Mouse (Mus musculus) hindbrain, embryonic 14.5 days (tissue): ENCODE measurements around the gene Epx. TPM values are rescaled to one million over a fixed set of nuclear protein-coding genes. Genes with fewer than 3 reads are reported as not detected.

Source experiments
- ATAC-seq: fragments of 200-750 bp; cut with Nextera tagmentation; 2 replicates; pipeline ENCODE4 v1.8.0; 2017; ENCODE audit warnings: moderate number of reproducible peaks, mild to moderate bottlenecking, moderate TSS enrichment, moderate library complexity; ENCODE audit not compliant: low FRiP score
- DNase-seq: peaks from one replicate; pipeline ENCODE4 v3.0.0-alpha.2; 2015; ENCODE audit warnings: low spot score
- H3K27ac ChIP-seq: fragments of 300-500 bp; sonication (generic); 2 replicates; pipeline ENCODE4 v1.5.1; 2014; ENCODE audit warnings: mild to moderate bottlenecking, moderate library complexity
- H3K27me3 ChIP-seq: fragments of 300-500 bp; sonication (generic); 2 replicates; pipeline ENCODE4 v1.6.1; 2014; ENCODE audit warnings: mild to moderate bottlenecking, low read length, mixed read lengths; ENCODE audit not compliant: control insufficient read depth, insufficient read depth
- H3K36me3 ChIP-seq: fragments of 300-500 bp; sonication (generic); replicated peaks from 2 replicates; pipeline ENCODE4 v1.6.1; 2014; ENCODE audit not compliant: control insufficient read depth, insufficient read depth
- H3K4me1 ChIP-seq: fragments of 300-500 bp; sonication (generic); replicated peaks from 2 replicates; pipeline ENCODE4 v1.6.1; 2014; ENCODE audit warnings: antibody characterized with exemption, low read length, mixed read lengths; ENCODE audit not compliant: control insufficient read depth, insufficient read depth
- H3K4me2 ChIP-seq: fragments of 300-500 bp; sonication (generic); replicated peaks from 2 replicates; pipeline ENCODE4 v1.6.1; 2014; ENCODE audit warnings: mild to moderate bottlenecking, moderate library complexity
- H3K4me3 ChIP-seq: fragments of 300-500 bp; sonication (generic); replicated peaks from 2 replicates; pipeline ENCODE4 v1.5.1; 2014; ENCODE audit warnings: mild to moderate bottlenecking, low read length
- H3K9ac ChIP-seq: fragments of 300-500 bp; sonication (generic); 2 replicates; pipeline ENCODE4 v1.6.1; 2014
- H3K9me3 ChIP-seq: fragments of 300-500 bp; sonication (generic); 2 replicates; pipeline ENCODE4 v1.6.1; 2016; ENCODE audit warnings: low read length; ENCODE audit not compliant: control insufficient read depth
- WGBS: fragments of 180-500 bp; shearing (Covaris S2); extraction: QIAGEN DNeasy Blood & Tissue Kit; methylation state at CpG from one replicate; pipeline ENCODE4 v1.1.7; 2014; 5-methylcytosine and 5-hydroxymethylcytosine counted together
- polyA plus RNA-seq: library from polyadenylated mRNA; unstranded; fragments of >200 nt; fragmentation: Nextera tagmentation; extraction: Ambion mirVana; gene quantifications from 2 replicates; pipeline ENCODE4 v1.2.1, GENCODE M21; 2014

Gene Epx
- polyA plus RNA-seq, 1 experiment from 2014 or later = not detected

DNA sequence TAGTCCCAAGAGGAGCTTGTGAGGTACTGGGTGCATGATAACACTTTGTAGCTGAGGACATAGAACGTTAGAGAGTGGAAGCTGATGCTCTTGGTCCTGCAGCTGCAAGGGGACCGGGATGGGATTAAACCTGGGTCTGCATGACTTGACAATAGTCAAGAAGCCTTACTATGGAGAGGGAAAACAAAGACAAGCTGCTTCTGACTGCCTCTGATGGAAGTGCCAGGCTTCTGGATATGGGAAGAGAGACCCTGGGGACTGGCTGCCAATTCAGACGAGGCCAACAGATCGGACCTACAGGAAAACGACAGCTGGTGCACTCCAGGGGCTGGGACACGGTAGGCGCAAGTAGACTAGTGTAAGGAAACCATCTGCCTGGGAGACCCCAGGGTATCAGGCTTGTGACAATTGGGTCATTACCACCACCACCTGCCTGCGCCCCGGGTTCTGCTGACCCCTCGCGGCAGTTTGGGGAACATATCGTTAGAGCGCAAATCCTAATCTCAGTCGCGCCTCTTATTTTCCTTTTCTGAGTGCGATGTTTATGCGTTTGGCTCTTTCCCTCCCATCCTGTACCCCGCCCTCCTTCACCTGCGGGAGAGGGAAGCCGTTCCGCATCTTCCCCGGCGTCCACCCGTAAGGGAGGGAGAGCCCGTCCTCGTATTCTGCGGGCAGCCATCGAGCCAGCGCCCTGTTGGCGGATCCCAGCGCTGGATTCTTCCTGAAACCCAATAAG lies 58.5 kb downstream of the Epx start:
- WGBS = 3% methylated on average over 31 of the region's 31 CpGs
- Histone ChIP-seq H3K27ac (peak overlapping the region; percentile 21; the same call in 1 of the 2 replicates), H3K4me2 (peak overlapping the region; percentile 78), H3K9me3 (no peaks in the 10 kb centered on the region), H3K4me1 (peaks cover 9% of the 10 kb centered on the region), H3K27me3 (no peaks in the 10 kb centered on the region), H3K9ac (peak overlapping the region; percentile 63), H3K36me3 (no peaks in the 10 kb centered on the region), H3K4me3 (peak overlapping the region; percentile 36)
- ATAC-seq = peak; percentile 83
- DNase-seq = peak; percentile 79

DNA sequence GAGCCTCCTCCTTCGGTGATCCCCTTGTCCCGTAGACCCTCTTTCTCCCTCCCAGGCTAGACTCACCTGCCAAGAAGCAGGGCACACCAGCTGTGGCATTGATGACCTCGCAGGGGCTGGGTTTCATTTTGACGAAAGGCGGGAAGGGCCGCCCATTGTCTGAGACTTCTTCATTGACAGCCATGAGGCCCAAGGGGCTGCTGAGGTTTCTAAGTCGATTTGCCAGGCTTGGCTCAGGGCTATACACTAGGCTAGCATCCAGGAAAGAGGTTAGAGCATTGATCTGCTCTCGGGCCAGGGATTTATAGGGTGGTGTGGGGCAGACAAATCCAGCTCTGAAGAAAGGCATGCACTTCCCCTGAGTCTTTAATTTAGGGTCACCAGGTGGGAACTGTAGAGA lies 60.5 kb downstream of the Epx start:
- H3K27me3 ChIP-seq = no peaks in the 10 kb centered on the region
- no peaks in the 10 kb centered on the region for H3K36me3 ChIP-seq
- no peak overlapping the region for H3K4me3 ChIP-seq
- H3K4me2 ChIP-seq = no peak overlapping the region
- H3K9ac ChIP-seq = no peak overlapping the region
- peaks cover 9% of the 10 kb centered on the region for H3K4me1 ChIP-seq
- DNase-seq (no peak), ATAC-seq (no peak)
- no peaks in the 10 kb centered on the region for H3K9me3 ChIP-seq
- WGBS = 53% methylated on average over 8 of the region's 8 CpGs
- H3K27ac ChIP-seq = no peak overlapping the region

Other genes with a start within 250 kb of the Epx start
- 0.83 and 0.84 TPM in 2 replicates for gene Rnf43, start 212.8 kb downstream of the Epx start, polyA plus RNA-seq
- gene Supt4a, start 138.0 kb downstream of the Epx start, polyA plus RNA-seq = 137 and 152 TPM in 2 replicates
- 43.8 and 46.9 TPM in 2 replicates for gene Tspoap1, start 115.0 kb downstream of the Epx start, polyA plus RNA-seq
- 0.22 and 0.88 TPM in 2 replicates for gene Mpo, start 82.0 kb downstream of the Epx start, polyA plus RNA-seq
- 1.3 and 2.2 TPM in 2 replicates for gene Lpo, start 47.2 kb downstream of the Epx start, polyA plus RNA-seq
- 7.8 and 10.9 TPM in 2 replicates for gene Mks1, start 22.3 kb downstream of the Epx start, polyA plus RNA-seq
- not detected in 2 replicates for gene Olfr462, start 16.7 kb upstream of the Epx start, polyA plus RNA-seq
- not detected in 2 replicates for gene Olfr463, start 21.9 kb upstream of the Epx start, polyA plus RNA-seq
- gene Olfr464, start 45.4 kb upstream of the Epx start, polyA plus RNA-seq = 0.26 TPM in 1 of 2 replicates, not detected in the other
- 30.1 and 32.8 TPM in 2 replicates for gene Dynll2, start 112.0 kb upstream of the Epx start, polyA plus RNA-seq
- 252 and 290 TPM in 2 replicates for gene Srsf1, start 171.8 kb upstream of the Epx start, polyA plus RNA-seq
- gene Vezf1, start 192.7 kb upstream of the Epx start, polyA plus RNA-seq = 48.3 and 50.2 TPM in 2 replicates
- gene Cuedc1, start 222.5 kb upstream of the Epx start, polyA plus RNA-seq = 32.4 and 37.8 TPM in 2 replicates